Mouse (Mus musculus) embryonic fibroblast, embryonic 13.5 days (primary cell): ENCODE data around the gene Hspb11.

ENCODE experiments used
- CTCF ChIP-seq: IDR thresholded peaks from 2 replicates; pipeline ENCODE4 v1.5.1; 2011; ENCODE audit warnings: mild to moderate bottlenecking, control low read depth, low read length, moderate library complexity, borderline replicate concordance; ENCODE audit not compliant: insufficient read depth
- POLR2A ChIP-seq: IDR thresholded peaks from 2 replicates; pipeline ENCODE4 v1.6.1; 2011; ENCODE audit warnings: low read depth, mild to moderate bottlenecking, control low read depth, low read length, moderate library complexity

DNA sequence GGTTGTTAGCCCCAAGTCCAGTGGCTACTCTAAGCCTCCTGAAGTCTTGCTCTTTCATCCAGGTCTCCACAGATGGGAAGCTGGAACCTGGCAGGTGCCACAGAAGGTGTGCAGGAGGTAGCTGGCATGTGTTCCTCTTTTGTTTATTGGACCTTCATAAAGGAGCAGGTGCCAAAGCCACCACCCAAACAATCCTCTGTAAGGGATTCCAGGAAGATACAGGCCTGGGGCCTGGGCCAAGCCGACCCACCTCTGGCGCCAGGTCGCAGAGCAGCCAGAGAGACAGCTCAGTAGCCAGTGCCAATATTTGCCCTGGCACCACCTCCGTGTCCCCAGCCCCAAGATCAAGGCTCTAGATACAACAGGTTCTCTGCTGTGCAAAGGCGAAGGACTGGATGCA, 31.9 kb upstream of the Hspb11 start:
- TF ChIP-seq POLR2A = no peak
- TF ChIP-seq CTCF = no peak
